In genomic region chr5:36544765-36545164, GRCm38 (mm10) we compare ENCODE assay signal across 15 mouse cellular contexts.
"Had no signal": no experiment of that assay in that cellular context is flagged by ENCODE, and none has a peak within 500 bp of the region (broad histone marks: within the 10 kb centered on the region; RNA-seq: fewer than 3 reads in every experiment).

No protein-coding gene starts in this region.

- H3K9ac ChIP-seq: liver, embryonic 12.5 days; liver, embryonic 14.5 days; lung, embryonic 15.5 days; midbrain, embryonic 13.5 days; midbrain, embryonic 15.5 days; neural tube, embryonic 12.5 days had no signal

- H3K9me3 ChIP-seq: liver, embryonic 12.5 days; lung, embryonic 15.5 days; megakaryocyte, embryonic 14.5 days; midbrain, embryonic 13.5 days; midbrain, embryonic 15.5 days; neural tube, embryonic 12.5 days had no signal

- H3K36me3 ChIP-seq: liver, embryonic 12.5 days; lung, embryonic 15.5 days; midbrain, embryonic 13.5 days; midbrain, embryonic 15.5 days; neural tube, embryonic 12.5 days had no signal

- H3K4me3 ChIP-seq: liver, embryonic 12.5 days; lung, embryonic 15.5 days; midbrain, embryonic 13.5 days; midbrain, embryonic 15.5 days; neural tube, embryonic 12.5 days had no signal

- H3K4me2 ChIP-seq: liver, embryonic 12.5 days; lung, embryonic 15.5 days; midbrain, embryonic 11.5 days; midbrain, embryonic 13.5 days; midbrain, embryonic 15.5 days; neural tube, embryonic 12.5 days had no signal

- H3K27me3 ChIP-seq: liver, embryonic 12.5 days; lung, embryonic 15.5 days; megakaryocyte, embryonic 14.5 days; midbrain, embryonic 13.5 days; midbrain, embryonic 15.5 days; neural tube, embryonic 12.5 days had no signal

- H3K27ac ChIP-seq: liver, embryonic 12.5 days; liver, embryonic 14.5 days; lung, embryonic 15.5 days; macrophage; midbrain, embryonic 13.5 days; midbrain, embryonic 15.5 days; neural tube, embryonic 12.5 days had no signal

- ATAC-seq: liver, embryonic 12.5 days; midbrain, embryonic 13.5 days; midbrain, embryonic 15.5 days had no signal

- DNase-seq: right cerebral cortex, postnatal 25 days; right cerebral cortex, postnatal 4 days; spleen, adult 18-20 months; thymus, adult 18-20 months; thymus, postnatal 14 days; thymus, postnatal 36 days had no signal

- H3K4me1 ChIP-seq: liver, embryonic 12.5 days; lung, embryonic 15.5 days; midbrain, embryonic 15.5 days; neural tube, embryonic 12.5 days had no signal
